Mouse (Mus musculus): ENCODE measurements at regions not wholly inside any gene's neighbourhood (a gene's known extent, or its start where the extent isn't known, plus 50 kb on each side); places are given as distances from the start of the nearest gene placed in this dataset.

DNA sequence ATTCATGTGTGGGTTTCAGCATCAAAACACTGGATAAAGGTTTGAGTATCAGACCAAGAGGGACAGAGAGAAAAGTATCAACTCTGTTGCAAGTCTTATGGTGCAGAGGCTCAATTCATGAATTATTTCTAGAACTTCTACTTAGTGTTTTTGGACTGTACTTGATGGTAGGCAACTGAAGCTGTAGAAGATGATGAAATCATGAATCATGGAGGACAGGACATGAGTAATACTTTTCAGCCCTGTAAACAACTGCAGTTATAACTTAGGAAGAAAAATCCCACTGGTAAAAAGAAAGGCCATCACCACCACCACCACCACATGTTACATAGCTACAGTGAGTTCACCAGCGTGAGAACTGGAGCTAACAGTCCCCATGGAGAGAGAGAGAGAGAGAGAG is 511.9 kb downstream of the Ofcc1 start:
- Histone ChIP-seq H3K27me3 (ENCODE audit: control insufficient read depth in 1 of 2, insufficient read depth in 2 of 2, low read length in 2 of 2) (no peaks in the 10 kb centered on the region), H3K36me3 (ENCODE audit: control insufficient read depth in 1 of 2, insufficient read depth in 2 of 2, low read length in 2 of 2) (no peaks in the 10 kb centered on the region), H3K9me3 (replicated peaks; ENCODE audit: insufficient read depth, low read length) (no peaks in the 10 kb centered on the region), H3K27ac (ENCODE audit: control insufficient read depth, low read depth, low read length) (no peak overlapping the region), H3K79me2 (ENCODE audit: control insufficient read depth, insufficient read depth, low read length, poor library complexity) (no peaks in the 10 kb centered on the region), H3K4me1 (ENCODE audit: control insufficient read depth in 1 of 2, insufficient read depth in 2 of 2, low read length in 2 of 2) (no peaks in the 10 kb centered on the region), H3K4me3 (ENCODE audit: control insufficient read depth in 1 of 2, insufficient read depth in 1 of 2, low read depth in 2 of 2, low read length in 2 of 2) (no peak overlapping the region), H3K9ac (ENCODE audit: control insufficient read depth, low read depth, low read length, poor library complexity, severe bottlenecking) (no peak overlapping the region)
- TF ChIP-seq MAX (IDR thresholded peaks at IDR 0.05; ENCODE audit: low read length), result no peak
- no peak for TF ChIP-seq TBP (IDR thresholded peaks at IDR 0.05; ENCODE audit: low read depth, low read length)
- TF ChIP-seq MAZ (IDR thresholded peaks at IDR 0.05; ENCODE audit: low read depth, low read length), result no peak
- no peak for TF ChIP-seq MYB (IDR thresholded peaks at IDR 0.05; ENCODE audit: low read depth, low read length)
- TF ChIP-seq HCFC1 (IDR thresholded peaks at IDR 0.05; ENCODE audit: low read depth, low read length), result no peak
- TF ChIP-seq GABPA (IDR thresholded peaks at IDR 0.05; ENCODE audit: low read depth, low read length), result no peak
- TF ChIP-seq SIN3A (IDR thresholded peaks at IDR 0.05; ENCODE audit: low read length), result no peak
- no peak for TF ChIP-seq ZNF384 (IDR thresholded peaks at IDR 0.05; ENCODE audit: low read depth, low read length)
- no peak for TF ChIP-seq USF1 (IDR thresholded peaks at IDR 0.05; ENCODE audit: low read depth, low read length)
- no peak for TF ChIP-seq ZMIZ1 (IDR thresholded peaks at IDR 0.05; ENCODE audit: low read depth, low read length)
- TF ChIP-seq POLR2AphosphoS5 (IDR thresholded peaks at IDR 0.05; ENCODE audit: borderline replicate concordance, low read depth, low read length), result no peak
- no peak for TF ChIP-seq MEF2A (IDR thresholded peaks at IDR 0.05; ENCODE audit: extremely low read depth, insufficient replicate concordance, low read depth, low read length, poor library complexity, severe bottlenecking)
- no peak for TF ChIP-seq UBTF (IDR thresholded peaks at IDR 0.05; ENCODE audit: borderline replicate concordance, insufficient read depth, low read depth, low read length)
- TF ChIP-seq CTCF (IDR thresholded peaks at IDR 0.05 in 2 of 3, conservative IDR thresholded peaks at IDR 0.05 in 1 of 3; ENCODE audit: control insufficient read depth in 1 of 3, insufficient read depth in 1 of 3, low read depth in 2 of 3, low read length in 3 of 3, poor library complexity in 1 of 3, severe bottlenecking in 1 of 3), result no peak
- TF ChIP-seq CHD1 (IDR thresholded peaks at IDR 0.05; ENCODE audit: low read depth, low read length), result no peak
- no peak for TF ChIP-seq TCF12 (IDR thresholded peaks at IDR 0.05; ENCODE audit: low read depth, low read length)
- TF ChIP-seq POLR2A (IDR thresholded peaks at IDR 0.05; ENCODE audit: control insufficient read depth in 1 of 2, insufficient read depth in 1 of 2, low read depth in 1 of 2, low read length in 2 of 2, poor library complexity in 1 of 2), result no peak
- no peak for TF ChIP-seq E2F4 (IDR thresholded peaks at IDR 0.05; ENCODE audit: borderline replicate concordance, low read depth, low read length)
- TF ChIP-seq ZC3H11A (IDR thresholded peaks at IDR 0.05; ENCODE audit: low read depth, low read length), result no peak
- DNase-seq (ENCODE audit: low read depth, low spot score), result no peak

DNA sequence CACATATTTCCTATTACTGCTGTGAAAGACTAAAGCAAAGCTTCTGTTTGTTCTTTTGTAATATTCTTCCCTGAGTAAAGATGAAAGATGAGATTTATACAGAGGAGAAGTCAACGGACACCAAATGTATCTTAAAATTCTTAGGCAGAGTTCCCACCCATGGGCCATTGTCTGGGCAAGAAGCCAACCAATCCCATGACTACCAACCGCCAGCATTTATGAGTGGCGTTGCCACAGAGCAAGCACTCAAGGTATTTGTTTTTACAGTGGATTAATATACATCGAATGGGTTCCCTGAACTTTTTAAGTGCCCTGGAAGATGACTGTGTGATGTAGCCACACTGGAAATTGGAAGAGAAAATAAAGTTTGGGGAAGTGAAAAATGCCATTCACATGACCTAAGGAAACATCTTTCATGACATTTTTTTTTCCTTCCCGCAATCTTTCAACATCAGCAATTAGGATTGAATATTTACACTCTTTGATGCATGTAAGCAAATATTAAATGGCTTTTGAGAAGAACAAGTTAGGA is 525.1 kb downstream of the Ofcc1 start:
- no peaks in the 10 kb centered on the region for H3K27me3 ChIP-seq (ENCODE audit: control insufficient read depth in 1 of 2, insufficient read depth in 2 of 2, low read length in 2 of 2)
- no peak for DNase-seq (ENCODE audit: low read depth, low spot score)
- no peak overlapping the region for H3K9ac ChIP-seq (ENCODE audit: control insufficient read depth, low read depth, low read length, poor library complexity, severe bottlenecking)
- TF ChIP-seq ZNF384 (IDR thresholded peaks at IDR 0.05; ENCODE audit: low read depth, low read length), result no peak
- no peaks in the 10 kb centered on the region for H3K9me3 ChIP-seq (replicated peaks; ENCODE audit: insufficient read depth, low read length)
- no peaks in the 10 kb centered on the region for H3K4me1 ChIP-seq (ENCODE audit: control insufficient read depth in 1 of 2, insufficient read depth in 2 of 2, low read length in 2 of 2)
- H3K4me3 ChIP-seq (ENCODE audit: control insufficient read depth in 1 of 2, insufficient read depth in 1 of 2, low read depth in 2 of 2, low read length in 2 of 2), result no peak overlapping the region
- H3K79me2 ChIP-seq (ENCODE audit: control insufficient read depth, insufficient read depth, low read length, poor library complexity), result no peaks in the 10 kb centered on the region
- H3K36me3 ChIP-seq (ENCODE audit: control insufficient read depth in 1 of 2, insufficient read depth in 2 of 2, low read length in 2 of 2), result no peaks in the 10 kb centered on the region
- H3K27ac ChIP-seq (ENCODE audit: control insufficient read depth, low read depth, low read length), result no peak overlapping the region

Data from MEL (cell line).